Mouse (Mus musculus): ENCODE measurements around the gene Arl6ip5.

Gene Arl6ip5

GRCm38 (mm10) chr6:97210191-97210961, at the start of gene Arl6ip5:
Gene Arl6ip5, plus strand, starts transcription at chr6:97210689.
- DNase-seq (ENCODE audit: low spot score) = peak; percentile 72

GRCm38 (mm10) chr6:97175716-97176115, 34.8 kb upstream of the Arl6ip5 start:
- DNase-seq (ENCODE audit: low spot score) = no peak

- peak; percentile 93 for DNase-seq (ENCODE audit: low spot score)
Measured at GRCm38 (mm10) chr6:97178491-97179366, 31.8 kb upstream of the Arl6ip5 start, which contains the start of gene Tmf1. Gene Tmf1, minus strand, starts transcription at chr6:97179122.

DNA sequence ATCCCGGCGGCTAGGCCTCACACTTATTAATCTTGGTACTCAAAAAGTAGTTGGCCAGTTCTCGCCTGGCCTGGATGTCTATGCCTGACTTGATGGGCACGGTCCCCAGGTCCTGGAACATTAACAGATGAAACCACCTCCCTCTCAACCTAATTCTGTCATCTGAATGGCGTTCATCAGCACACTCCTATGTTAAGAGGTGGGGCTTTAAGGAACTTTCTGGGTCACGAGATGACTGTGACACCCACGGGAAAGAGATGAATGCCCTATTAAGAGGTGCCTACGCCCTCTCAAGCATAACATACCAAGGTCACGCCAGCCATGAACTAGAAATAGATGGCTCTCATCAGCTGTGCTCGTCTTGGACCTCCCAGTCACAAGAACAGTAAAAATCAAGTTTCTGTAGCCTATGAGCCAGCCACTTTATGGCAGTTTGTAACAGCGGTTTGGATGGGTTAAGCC, 31.1 kb upstream of the Arl6ip5 start:
- no peak for DNase-seq (ENCODE audit: low spot score)

- no peak for DNase-seq (ENCODE audit: low spot score)
Measured at GRCm38 (mm10) chr6:97200437-97200836, 10.1 kb upstream of the Arl6ip5 start.

- DNase-seq (ENCODE audit: low spot score) = no peak
Measured at GRCm38 (mm10) chr6:97202477-97202876, 8.0 kb upstream of the Arl6ip5 start.

- no peak for DNase-seq (ENCODE audit: low spot score)
Measured at GRCm38 (mm10) chr6:97204252-97204869, 6.1 kb upstream of the Arl6ip5 start.

GRCm38 (mm10) chr6:97204952-97205351, 5.5 kb upstream of the Arl6ip5 start:
- DNase-seq (ENCODE audit: low spot score) = no peak

GRCm38 (mm10) chr6:97205439-97205885, 5.0 kb upstream of the Arl6ip5 start, which contains the start of gene Uba3:
Gene Uba3, minus strand, starts transcription at chr6:97205647.
- DNase-seq (ENCODE audit: low spot score) = peak; percentile 99

GRCm38 (mm10) chr6:97207085-97207484, 3.4 kb upstream of the Arl6ip5 start:
- no peak for DNase-seq (ENCODE audit: low spot score)

- no peak for DNase-seq (ENCODE audit: low spot score)
Measured at GRCm38 (mm10) chr6:97208406-97208805, 2.1 kb upstream of the Arl6ip5 start.

DNA sequence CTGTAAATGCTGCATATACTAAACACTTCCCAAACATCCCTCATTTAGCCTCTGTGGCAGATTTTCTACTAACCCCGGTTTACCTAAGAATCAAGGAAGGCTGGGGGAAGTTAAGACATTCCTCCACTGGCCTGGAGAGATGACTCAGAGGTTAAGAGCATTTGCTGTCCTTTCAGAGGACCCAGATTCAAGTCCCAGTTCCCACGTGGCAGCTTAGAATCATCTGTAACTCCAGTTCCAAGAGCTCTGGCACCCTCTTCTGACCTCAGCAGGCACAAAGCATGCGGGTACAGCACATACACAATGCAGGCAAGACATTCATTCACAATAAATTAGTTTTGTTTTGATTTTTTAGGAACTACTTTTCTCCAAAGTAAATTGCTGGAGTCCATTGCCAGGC, 1.3 kb upstream of the Arl6ip5 start:
- no peak for DNase-seq (ENCODE audit: low spot score)

DNA sequence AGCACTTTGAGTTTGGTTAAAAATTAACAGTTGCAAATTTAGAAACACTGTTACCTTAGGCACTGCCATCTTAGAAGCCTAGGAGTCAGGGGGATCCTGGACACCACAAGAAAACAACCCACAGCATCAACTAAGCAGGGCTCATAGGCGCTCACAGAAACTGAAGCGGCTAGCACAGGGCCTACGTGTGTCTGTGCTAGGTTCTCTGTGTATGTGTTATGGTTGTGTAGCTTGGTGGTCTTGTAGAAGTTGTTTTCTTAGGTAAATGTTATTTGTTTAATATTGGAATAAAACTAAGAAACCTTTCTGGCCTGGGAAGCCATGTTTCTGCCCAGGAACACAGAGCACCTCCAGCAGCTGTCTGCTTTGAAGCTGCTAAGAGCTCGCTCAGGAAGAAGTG, 738 bp upstream of the Arl6ip5 start:
- no peak for DNase-seq (ENCODE audit: low spot score)

DNA sequence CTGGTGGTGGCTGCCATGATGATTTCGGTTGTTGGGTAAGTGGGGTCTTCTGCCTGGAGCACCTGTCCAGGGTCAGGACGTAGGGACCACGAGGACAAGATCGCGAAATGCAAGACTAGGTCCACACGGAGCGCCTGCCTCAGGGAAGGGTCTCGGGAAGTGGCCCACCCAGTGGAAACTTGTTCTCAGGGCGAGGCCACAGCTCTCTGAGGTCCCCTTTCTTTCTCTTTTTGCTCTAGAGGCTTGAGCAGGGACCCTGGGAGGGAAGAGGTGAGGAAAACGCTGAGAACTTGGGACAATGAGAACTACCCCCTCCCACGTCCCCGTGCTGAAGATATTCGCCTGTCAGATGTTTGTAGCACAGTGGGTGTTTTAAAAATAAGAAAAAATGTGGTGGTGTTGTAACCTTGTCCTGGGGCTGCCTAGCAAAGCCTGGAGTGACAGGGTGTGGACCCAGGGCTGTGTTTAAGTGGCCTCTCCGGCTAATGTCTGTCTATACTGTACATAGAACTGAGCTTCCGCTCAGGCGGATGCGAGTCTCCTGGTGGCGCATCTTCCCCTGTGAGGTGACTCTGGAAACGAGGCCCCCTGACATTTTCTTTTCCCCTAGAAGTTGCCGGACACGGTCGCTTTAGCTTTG, 593 bp downstream of the Arl6ip5 start:
- no peak for DNase-seq (ENCODE audit: low spot score)

GRCm38 (mm10) chr6:97211981-97212380, 1.5 kb downstream of the Arl6ip5 start:
- DNase-seq (ENCODE audit: low spot score) = peak; percentile 46

DNA sequence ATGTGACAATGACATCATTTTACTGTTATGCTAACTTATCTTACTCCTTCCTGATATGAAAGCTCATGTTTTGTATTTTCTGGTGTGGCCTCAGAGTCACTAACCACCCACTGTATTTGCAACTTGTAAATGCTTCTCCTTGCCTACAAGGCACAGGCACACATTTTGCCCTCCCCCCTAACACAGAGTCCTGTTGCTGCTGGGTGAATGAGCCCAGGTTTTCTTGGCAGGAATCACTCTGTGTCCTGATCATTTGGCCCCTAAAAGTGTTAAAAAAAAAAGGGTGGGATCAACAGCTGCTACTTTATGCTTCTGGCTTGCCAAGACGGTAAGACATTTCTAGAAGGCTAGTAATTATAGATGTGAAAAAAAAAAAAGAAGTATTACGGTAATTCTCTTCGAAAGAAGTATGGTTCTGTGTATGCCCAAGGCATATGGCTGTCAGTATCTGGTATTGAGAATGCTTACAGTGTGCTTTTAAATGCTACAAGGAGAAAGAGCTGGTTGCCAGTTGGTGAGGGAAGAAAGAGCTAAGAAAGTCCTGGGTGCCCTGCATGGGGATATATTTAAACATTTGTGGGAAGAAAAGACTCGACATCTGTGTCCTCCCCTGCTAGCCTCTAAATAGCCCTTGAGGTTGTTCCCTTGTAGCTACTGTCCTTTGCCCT, 5.8 kb downstream of the Arl6ip5 start:
- no peak for DNase-seq (ENCODE audit: low spot score)

DNA sequence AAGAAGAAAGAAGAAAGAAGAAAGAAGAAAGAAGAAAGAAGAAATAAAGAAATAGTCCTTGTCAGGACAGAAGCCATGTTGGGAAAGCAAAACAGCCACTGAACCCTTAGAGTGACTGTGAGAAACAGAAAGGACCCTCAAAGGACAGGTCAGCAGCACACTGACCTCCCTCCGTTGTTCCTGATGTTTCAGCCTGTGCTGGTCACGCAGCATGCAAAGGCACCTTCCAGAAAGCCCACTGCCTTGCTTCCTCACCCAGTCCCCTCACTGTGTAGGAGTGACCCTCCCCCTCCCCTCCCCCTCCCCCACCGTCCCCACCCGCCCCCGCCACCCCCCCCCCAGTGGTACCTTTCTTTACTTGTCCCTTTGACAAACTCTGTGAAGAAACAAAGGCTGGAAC, 10.2 kb downstream of the Arl6ip5 start:
- no peak for DNase-seq (ENCODE audit: low spot score)

DNA sequence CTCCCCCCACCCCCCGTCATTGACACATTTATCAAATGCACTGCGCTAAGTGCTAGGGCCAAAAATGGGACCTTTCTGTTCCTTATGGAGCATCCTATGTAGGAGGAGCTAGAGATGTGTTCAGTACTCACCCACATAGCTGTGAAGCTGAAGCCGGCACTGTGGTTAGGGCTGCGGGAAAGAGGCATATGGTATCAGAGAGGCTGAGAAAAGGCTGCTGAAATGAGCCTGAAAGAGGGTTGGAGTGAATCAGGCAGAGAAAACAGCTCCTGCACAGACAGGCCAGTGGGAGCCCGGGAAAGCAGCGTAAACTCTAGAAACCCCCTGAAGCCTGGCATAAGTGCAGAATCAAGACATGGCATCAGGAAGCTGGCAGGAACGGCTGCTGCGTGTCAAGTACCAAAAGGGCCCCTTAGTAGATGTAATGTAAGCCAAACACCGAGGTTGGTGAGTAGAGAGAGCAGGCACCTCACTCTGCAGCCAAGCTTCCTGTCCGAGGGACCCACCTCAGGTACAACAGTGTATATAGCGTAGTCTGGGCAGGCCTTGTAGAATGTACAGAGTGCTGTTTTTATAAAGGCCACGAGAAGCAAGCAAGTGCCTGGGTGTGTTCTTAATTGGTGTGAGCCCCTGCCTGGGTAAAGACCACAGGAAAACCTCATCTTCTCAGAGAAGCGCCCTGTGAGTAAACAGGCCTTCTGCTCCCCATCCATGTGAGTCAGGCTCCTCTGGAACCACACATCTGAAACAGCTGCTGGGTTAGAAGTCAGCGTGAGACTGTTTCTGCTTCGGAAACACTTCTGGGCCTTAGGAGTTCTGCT, 10.9 kb downstream of the Arl6ip5 start:
- DNase-seq (ENCODE audit: low spot score) = no peak

DNA sequence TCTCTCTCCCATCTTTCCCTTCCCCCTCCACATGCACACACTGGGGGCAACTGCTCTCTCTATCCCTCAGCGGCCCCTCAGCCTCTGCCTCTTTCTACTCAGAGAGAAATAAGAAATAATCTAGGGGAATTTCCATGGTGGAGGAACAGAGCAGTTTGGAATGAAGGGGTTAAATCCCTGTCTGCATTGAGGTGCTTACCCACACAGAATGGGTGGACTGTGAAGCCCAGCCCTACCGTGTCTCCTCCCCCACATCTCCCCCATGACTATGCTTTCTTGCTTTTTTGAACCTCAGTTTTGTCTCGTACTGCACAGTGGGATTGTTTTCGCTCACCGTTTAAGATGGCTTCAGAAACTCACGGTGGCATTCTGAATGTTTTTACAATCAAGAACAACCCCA, 11.8 kb downstream of the Arl6ip5 start:
- no peak for DNase-seq (ENCODE audit: low spot score)

GRCm38 (mm10) chr6:97222931-97223467, 12.5 kb downstream of the Arl6ip5 start:
- no peak for DNase-seq (ENCODE audit: low spot score)
